Comparison of ENCODE assay signal across 8 mouse cellular contexts in genomic region chr10:127164631-127165353, GRCm38 (mm10). TPM values are rescaled to one million over a fixed set of nuclear protein-coding genes. Genes with fewer than 3 reads are reported as not detected.
DNase-seq lines count a peak whose midpoint lies in the region; ATAC-seq and TF ChIP-seq lines count a peak whose summit lies in the region.

B4galnt1 (plus strand) TSS chr10:127165225.

- H3K4me3 ChIP-seq in hindbrain, embryonic 13.5 days: peak within 1 kb of the TSS; percentile 86

- H3K9me3 ChIP-seq in hindbrain, embryonic 13.5 days: no peaks in the 10 kb centered on the region

- TF ChIP-seq CTCF in Patski (IDR thresholded peaks at IDR 0.05): no peak

- peak; percentile 87 for ATAC-seq in Patski
- ATAC-seq in frontal cortex, adult (ENCODE audit: low TSS enrichment): peak; percentile 61
- ATAC-seq in hindbrain, embryonic 13.5 days (ENCODE audit: low FRiP score): peak; percentile 88

- peaks cover 14% of the 10 kb centered on the region for H3K36me3 ChIP-seq in hindbrain, embryonic 13.5 days

- H3K27me3 ChIP-seq in Patski: no peaks in the 10 kb centered on the region
- H3K27me3 ChIP-seq in hindbrain, embryonic 13.5 days: peaks cover 47% of the 10 kb centered on the region

- H3K9ac ChIP-seq in hindbrain, embryonic 13.5 days: peak within 1 kb of the TSS; percentile 98

- in situ Hi-C loops in Patski (cut with MboI; ENCODE audit: low pct_unique_long_range_greater_than_20kb): no loop called here

- H3K4me2 ChIP-seq in hindbrain, embryonic 13.5 days: peak within 1 kb of the TSS; percentile 91

- CTCF ChIA-PET in Patski (lab: Charles Lee): interaction anchor here (0.9 to 3.8 kb wide), 2 partner anchors 11 to 19 kb away, joined by 3 to 18 read pairs; no protein-coding TSS in a partner anchor

- 1% methylated on average over 51 of the region's 52 CpGs for WGBS in hindbrain, embryonic 13.5 days

- H3K4me1 ChIP-seq in hindbrain, embryonic 13.5 days (replicated peaks): peaks cover 24% of the 10 kb centered on the region

- DNase-seq in Patski (ENCODE audit: low read depth, low spot score): no peak
- peak; percentile 89 for DNase-seq in cerebellum, adult 9-10 months
- peak; percentile 73 for DNase-seq in left cerebral cortex, adult 11 months (ENCODE audit: low spot score)
- peak; percentile 78 for DNase-seq in lung, postnatal 36 days
- peak; percentile 62 for DNase-seq in retina, adult 2 months (ENCODE audit: low read depth, low spot score)
- peak; percentile 72 for DNase-seq in urinary bladder, postnatal 14 days (ENCODE audit: low spot score)

- peak within 1 kb of the TSS; percentile 91 for H3K27ac ChIP-seq in hindbrain, embryonic 13.5 days

- POLR2A ChIA-PET in Patski (lab: Charles Lee): interaction anchor here (1.0 to 1.5 kb wide), 3 partner anchors 9 to 32 kb away, joined by 3 to 4 read pairs (median 4); no protein-coding TSS in a partner anchor

RNA-seq across cellular contexts. Expression of gene B4galnt1, which starts in this region (rescaled TPM):
- 112 TPM for polyA plus RNA-seq in Patski (2021)
- polyA plus RNA-seq in hindbrain, embryonic 13.5 days (2015; fragmentation: Nextera tagmentation; extraction: Ambion mirVana): 40.6 and 42.3 TPM in 2 replicates
